Mouse (Mus musculus) heart, adult 2 months (tissue): ENCODE data around the gene Ppp1r1c.

Source experiments
- CTCF ChIP-seq: fragments of 200-600 bp; IDR thresholded peaks from 2 replicates; pipeline ENCODE4 v1.8.1; 2022; ENCODE audit warnings: antibody characterized with exemption, mild to moderate bottlenecking, moderate library complexity
- EP300 ChIP-seq: fragments of 200-500 bp; IDR thresholded peaks from 2 replicates; pipeline ENCODE4 v1.6.1; 2011; ENCODE audit warnings: low read depth, low read length, control low read depth; ENCODE audit not compliant: insufficient read depth
- POLR2A ChIP-seq: fragments of 200-500 bp; IDR thresholded peaks from 2 replicates; pipeline ENCODE4 v1.6.1; 2011; ENCODE audit warnings: mild to moderate bottlenecking, low read depth, low read length, control low read depth; ENCODE audit not compliant: insufficient read depth

GRCm38 (mm10) chr2:79717846-79718245, 10.3 kb downstream of the Ppp1r1c start:
- TF ChIP-seq CTCF, result no peak
- TF ChIP-seq POLR2A, result no peak
- no peak for TF ChIP-seq EP300
